Mouse (Mus musculus) adrenal gland, postnatal 25 days (tissue): ENCODE results near the gene Gm44805. TPM values are rescaled to one million over a fixed set of nuclear protein-coding genes. Genes with fewer than 3 reads are reported as not detected.

Experiments used
- DNase-seq: peaks from one replicate; pipeline ENCODE4 v3.0.0; 2021; ENCODE audit warnings: mixed read lengths
- total RNA-seq: library from RNA; stranded (reverse); gene quantifications from 2 replicates; pipeline ENCODE4 v1.2.3, GENCODE M21; 2021

Gm44805 gene
- total RNA-seq, 1 experiment from 2014 or later: 1.0 TPM

- peak; percentile 94 for DNase-seq
Observed at GRCm38 (mm10) chr7:19628536-19629360, 52.5 kb downstream of the Gm44805 start.

GRCm38 (mm10) chr7:19628192-19628535 is 53.1 kb downstream of the Gm44805 start:
- DNase-seq: no peak

GRCm38 (mm10) chr7:19627721-19628120 is 53.5 kb downstream of the Gm44805 start:
- no peak for DNase-seq

- no peak for DNase-seq
Observed at GRCm38 (mm10) chr7:19623433-19623832, 57.8 kb downstream of the Gm44805 start.

GRCm38 (mm10) chr7:19622241-19622640 is 59.0 kb downstream of the Gm44805 start:
- DNase-seq: no peak

Other genes with a start within 250 kb of the Gm44805 start
- 56.0 and 69.2 TPM in 2 replicates for gene Mark4, start 222.6 kb downstream of the Gm44805 start, total RNA-seq
- 31.9 and 38.0 TPM in 2 replicates for gene Exoc3l2, start 218.1 kb downstream of the Gm44805 start, total RNA-seq
- gene Bloc1s3, start 173.1 kb downstream of the Gm44805 start, total RNA-seq: 13.0 and 15.9 TPM in 2 replicates
- 76.5 and 92.1 TPM in 2 replicates for gene Trappc6a, start 173.0 kb downstream of the Gm44805 start, total RNA-seq
- not detected in 2 replicates for gene Nkpd1, start 163.6 kb downstream of the Gm44805 start, total RNA-seq
- gene Ppp1r37, start 118.3 kb downstream of the Gm44805 start, total RNA-seq: 74.4 and 81.6 TPM in 2 replicates
- 0.62 and 0.73 TPM in 2 replicates for gene Zfp296, start 104.1 kb downstream of the Gm44805 start, total RNA-seq
- gene Gemin7, start 103.8 kb downstream of the Gm44805 start, total RNA-seq: 75.6 and 93.0 TPM in 2 replicates
- 57.4 and 67.6 TPM in 2 replicates for gene Clasrp, start 76.9 kb downstream of the Gm44805 start, total RNA-seq
- gene Relb, start 52.0 kb downstream of the Gm44805 start, total RNA-seq: 25.6 and 32.3 TPM in 2 replicates
- 148 and 159 TPM in 2 replicates for gene Clptm1, start 16.4 kb downstream of the Gm44805 start, total RNA-seq
- 3.1 TPM in 1 of 2 replicates, not detected in the other for gene Apoc2, start 3.5 kb downstream of the Gm44805 start, total RNA-seq
- 86.9 and 90.9 TPM in 2 replicates for gene Apoc4, start 56 bp upstream of the Gm44805 start, total RNA-seq
- gene Apoc1, start 11.2 kb upstream of the Gm44805 start, total RNA-seq: 1,269 and 1,513 TPM in 2 replicates
- gene Apoe, start 17.8 kb upstream of the Gm44805 start, total RNA-seq: 714 and 971 TPM in 2 replicates
- gene Tomm40, start 34.0 kb upstream of the Gm44805 start, total RNA-seq: 96.1 and 115 TPM in 2 replicates
- 62.3 and 66.9 TPM in 2 replicates for gene Nectin2, start 69.1 kb upstream of the Gm44805 start, total RNA-seq
- 37.2 TPM in 2 replicates for gene Bcam, start 89.6 kb upstream of the Gm44805 start, total RNA-seq
- 0.55 TPM in 1 of 2 replicates, not detected in the other for gene Cblc, start 115.4 kb upstream of the Gm44805 start, total RNA-seq
- 26.5 and 34.5 TPM in 2 replicates for gene Bcl3, start 141.3 kb upstream of the Gm44805 start, total RNA-seq
- gene Gm19345, start 170.6 kb upstream of the Gm44805 start, total RNA-seq: 0.55 and 1.6 TPM in 2 replicates
- not detected in 2 replicates for gene Ceacam16, start 179.9 kb upstream of the Gm44805 start, total RNA-seq
- gene Ceacam19, start 206.5 kb upstream of the Gm44805 start, total RNA-seq: not detected in 2 replicates
- 31.6 and 34.1 TPM in 2 replicates for gene Pvr, start 239.7 kb upstream of the Gm44805 start, total RNA-seq